Comparison of ENCODE assay signal across 9 mouse cellular contexts in genomic region chr4:72157931-72158371, GRCm38 (mm10). TPM values are rescaled to one million over a fixed set of nuclear protein-coding genes. Genes with fewer than 3 reads are reported as not detected.
DNase-seq lines count a peak whose midpoint lies in the region; ATAC-seq and TF ChIP-seq lines count a peak whose summit lies in the region.
"Had no signal": no experiment of that assay in that cellular context is flagged by ENCODE, and none has a peak within 500 bp of the region (broad histone marks: within the 10 kb centered on the region; RNA-seq: fewer than 3 reads in every experiment).

No protein-coding gene starts in this region.

- no peaks in the 10 kb centered on the region; the same call in 1 of the 2 replicates for H3K36me3 ChIP-seq in embryonic facial prominence, embryonic 11.5 days (replicated peaks; ENCODE audit: control insufficient read depth, insufficient read depth, low read depth, low read length)
- H3K36me3 ChIP-seq in embryonic facial prominence, embryonic 10.5 days (replicated peaks), result peaks cover 82% of the 10 kb centered on the region
- H3K36me3 ChIP-seq in limb, embryonic 15.5 days, result peaks cover 18% of the 10 kb centered on the region

- WGBS in embryonic facial prominence, embryonic 11.5 days, result 72% methylated on average over 10 of the region's 10 CpGs
- WGBS in embryonic facial prominence, embryonic 10.5 days, result 71% methylated on average over 10 of the region's 10 CpGs
- WGBS in limb, embryonic 15.5 days, result 48% methylated on average over 10 of the region's 10 CpGs

- no peak overlapping the region for H3K27ac ChIP-seq in embryonic facial prominence, embryonic 11.5 days (replicated peaks; ENCODE audit: low read depth, low read length)
- no peak overlapping the region for H3K27ac ChIP-seq in embryonic facial prominence, embryonic 10.5 days (replicated peaks)
- H3K27ac ChIP-seq in layer of hippocampus, adult 2 months, result no peak overlapping the region
- H3K27ac ChIP-seq in limb, embryonic 15.5 days, result no peak overlapping the region
- H3K27ac ChIP-seq: macrophage had no signal

- H3K27me3 ChIP-seq in embryonic facial prominence, embryonic 11.5 days (ENCODE audit: control insufficient read depth, insufficient read depth, low read length), result no peaks in the 10 kb centered on the region
- peaks cover 18% of the 10 kb centered on the region for H3K27me3 ChIP-seq in embryonic facial prominence, embryonic 10.5 days (replicated peaks; ENCODE audit: low read depth, poor library complexity, severe bottlenecking)
- no peaks in the 10 kb centered on the region for H3K27me3 ChIP-seq in limb, embryonic 15.5 days

- peak; percentile 11; the same call in 1 of the 2 replicates for TF ChIP-seq CTCF in layer of hippocampus, adult 2 months (conservative IDR thresholded peaks at IDR 0.05)

- no peak overlapping the region for H3K4me3 ChIP-seq in embryonic facial prominence, embryonic 11.5 days (ENCODE audit: low read depth, low read length)
- H3K4me3 ChIP-seq in embryonic facial prominence, embryonic 10.5 days, result no peak overlapping the region
- H3K4me3 ChIP-seq in layer of hippocampus, adult 2 months, result no peak overlapping the region
- no peak overlapping the region for H3K4me3 ChIP-seq in limb, embryonic 15.5 days

- no peaks in the 10 kb centered on the region; the same call in 1 of the 2 replicates for H3K4me1 ChIP-seq in embryonic facial prominence, embryonic 11.5 days (ENCODE audit: control insufficient read depth, insufficient read depth, low read length)
- H3K4me1 ChIP-seq in embryonic facial prominence, embryonic 10.5 days, result peaks cover 27% of the 10 kb centered on the region
- H3K4me1 ChIP-seq in limb, embryonic 15.5 days, result peaks cover 8% of the 10 kb centered on the region

- DNase-seq in embryonic facial prominence, embryonic 11.5 days (ENCODE audit: low spot score), result no peak
- no peak for DNase-seq in embryonic facial prominence, embryonic 10.5 days (ENCODE audit: low spot score)
- DNase-seq in layer of hippocampus, adult 2 months (ENCODE audit: low spot score in 2 of 2), result no peak
- DNase-seq in layer of hippocampus, postnatal 36 days, result no peak
- peak; percentile 66 for DNase-seq in Muller cell, postnatal 12 days (ENCODE audit: inconsistent ontology term)
- DNase-seq in thymus, postnatal 14 days, result no peak
- DNase-seq in ovary, postnatal 14 days (ENCODE audit: low spot score), result no peak

- no peaks in the 10 kb centered on the region for H3K9me3 ChIP-seq in embryonic facial prominence, embryonic 11.5 days (replicated peaks; ENCODE audit: control insufficient read depth, low read length)
- H3K9me3 ChIP-seq in embryonic facial prominence, embryonic 10.5 days, result no peaks in the 10 kb centered on the region
- H3K9me3 ChIP-seq in limb, embryonic 15.5 days, result no peaks in the 10 kb centered on the region

- H3K9ac ChIP-seq in embryonic facial prominence, embryonic 11.5 days (replicated peaks; ENCODE audit: low read length), result no peak overlapping the region
- H3K9ac ChIP-seq in limb, embryonic 15.5 days, result no peak overlapping the region

- H3K4me2 ChIP-seq in embryonic facial prominence, embryonic 11.5 days (ENCODE audit: low read depth, low read length), result no peak overlapping the region
- no peak overlapping the region for H3K4me2 ChIP-seq in limb, embryonic 15.5 days

- ATAC-seq in embryonic facial prominence, embryonic 11.5 days (replicated peaks; ENCODE audit: insufficient number of reproducible peaks, low FRiP score, low TSS enrichment, low read depth), result 0 out of 2 replicates have a peak, but pooled peaks have one; percentile 35
- ATAC-seq in limb, embryonic 15.5 days (ENCODE audit: insufficient number of reproducible peaks, low FRiP score, low TSS enrichment, low read depth), result 0 out of 2 replicates have a peak, but pooled peaks have one; percentile 44

RNA-seq across cellular contexts. Expression of gene Tle1, which starts 42.8 kb away (rescaled TPM):
- polyA plus RNA-seq in embryonic facial prominence, embryonic 11.5 days (2014; fragmentation: Nextera tagmentation; extraction: Ambion mirVana), result 40.1 and 40.9 TPM in 2 replicates
- polyA plus RNA-seq in embryonic facial prominence, embryonic 10.5 days (2016; fragmentation: Nextera tagmentation; extraction: Ambion mirVana), result 33.7 and 34.0 TPM in 2 replicates
- total RNA-seq in layer of hippocampus, adult 2 months (2021), result 10 to 100 TPM; 77.1 to 87.0 TPM
- total RNA-seq in layer of hippocampus, postnatal 36 days (2021), result 10 to 100 TPM; 70.6 to 82.8 TPM
- 16.8 and 22.3 TPM in 2 replicates for polyA plus RNA-seq in limb, embryonic 15.5 days (2015; fragmentation: Nextera tagmentation; extraction: Ambion mirVana)
